Mouse (Mus musculus) CD8-positive naive resting alpha-beta T cell, adult 2 months (primary cell): Measurements from ENCODE around the gene Kmt2e.

Source experiments
- DNase-seq, 2 experiments: peaks; one replicate each; pipeline ENCODE4 v3.0.0; 2022; ENCODE audit warnings: low read depth in 2 of 2, low spot score in 2 of 2

Gene Kmt2e

GRCm38 (mm10) chr5:23497920-23498319 is 63.7 kb downstream of the Kmt2e start:
- no peak for DNase-seq

- no peak for DNase-seq
These were observed 65.0 kb downstream of the Kmt2e start for GRCm38 (mm10) chr5:23499257-23499656.

GRCm38 (mm10) chr5:23500715-23501114 is 66.5 kb downstream of the Kmt2e start:
- no peak for DNase-seq

- DNase-seq, result no peak
These were observed 67.5 kb downstream of the Kmt2e start for GRCm38 (mm10) chr5:23501582-23502316.

- DNase-seq, result no peak
These were observed 68.2 kb downstream of the Kmt2e start for GRCm38 (mm10) chr5:23502317-23502937.

GRCm38 (mm10) chr5:23505578-23505977 is 71.3 kb downstream of the Kmt2e start:
- DNase-seq, result no peak

GRCm38 (mm10) chr5:23507210-23507609 is 73.0 kb downstream of the Kmt2e start:
- DNase-seq, result no peak

- no peak for DNase-seq
These were observed 74.4 kb downstream of the Kmt2e start for GRCm38 (mm10) chr5:23508630-23509029.

GRCm38 (mm10) chr5:23511456-23511855 is 77.2 kb downstream of the Kmt2e start:
- DNase-seq, result no peak

- DNase-seq, result no peak
These were observed 78.3 kb downstream of the Kmt2e start for GRCm38 (mm10) chr5:23512556-23512955.

- DNase-seq, result no peak
These were observed 79.2 kb downstream of the Kmt2e start for GRCm38 (mm10) chr5:23513468-23513867.

GRCm38 (mm10) chr5:23515038-23515437 is 80.8 kb downstream of the Kmt2e start:
- DNase-seq, result no peak

GRCm38 (mm10) chr5:23516962-23517361 is 82.7 kb downstream of the Kmt2e start:
- DNase-seq, result no peak

GRCm38 (mm10) chr5:23517839-23518238 is 83.6 kb downstream of the Kmt2e start:
- DNase-seq, result no peak

GRCm38 (mm10) chr5:23518673-23519072 is 84.4 kb downstream of the Kmt2e start:
- DNase-seq, result no peak

- no peak for DNase-seq
These were observed 85.4 kb downstream of the Kmt2e start for GRCm38 (mm10) chr5:23519679-23520078.

GRCm38 (mm10) chr5:23521645-23522044 is 87.4 kb downstream of the Kmt2e start:
- DNase-seq, result no peak

- DNase-seq, result no peak
These were observed 89.7 kb downstream of the Kmt2e start for GRCm38 (mm10) chr5:23523936-23524335.

GRCm38 (mm10) chr5:23524621-23525020 is 90.4 kb downstream of the Kmt2e start:
- peak; percentile 22 to 24 for DNase-seq

GRCm38 (mm10) chr5:23531100-23531499 is 96.9 kb downstream of the Kmt2e start:
- DNase-seq, result no peak

GRCm38 (mm10) chr5:23531541-23532096 is 97.4 kb downstream of the Kmt2e start:
- DNase-seq, result no peak

- DNase-seq, result no peak
These were observed 101.5 kb downstream of the Kmt2e start for GRCm38 (mm10) chr5:23535692-23536091.
